Mouse (Mus musculus): Measurements from ENCODE around the gene Tnip1. TPM values are rescaled to one million over a fixed set of nuclear protein-coding genes. Genes with fewer than 3 reads are reported as not detected.

Gene Tnip1
- polyA plus RNA-seq, 1 experiment = 3.7 TPM

DNA sequence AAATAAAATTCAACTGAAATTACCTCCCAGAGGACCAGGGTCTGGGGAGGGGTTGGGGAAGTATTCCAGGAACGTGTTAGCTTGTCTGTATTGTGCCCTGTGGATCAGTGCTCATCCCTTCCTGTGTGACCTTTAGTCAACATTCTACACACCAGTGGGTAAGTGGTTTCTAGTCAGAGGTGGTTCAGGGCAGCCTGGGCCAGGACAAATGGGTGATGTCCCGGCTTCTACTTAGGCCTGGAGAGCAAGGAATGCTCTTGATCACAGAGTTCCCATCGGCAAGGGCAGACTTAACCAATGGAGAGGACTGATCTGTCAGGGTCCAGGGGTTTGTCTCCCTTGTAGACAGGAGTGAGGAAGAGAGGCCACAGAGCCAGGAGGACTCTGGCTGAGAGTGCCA lies 40.2 kb downstream of the Tnip1 start:
- H3K4me1 ChIP-seq (ENCODE audit: control insufficient read depth) = no peaks in the 10 kb centered on the region; the same call in 1 of the 2 replicates
- TF ChIP-seq GATA1 (IDR thresholded peaks at IDR 0.05; ENCODE audit: low read length) = no peak
- TF ChIP-seq TAL1 (IDR thresholded peaks at IDR 0.05; ENCODE audit: low read length) = no peak
- no peak overlapping the region for H3K4me3 ChIP-seq (replicated peaks)
- H3K9me3 ChIP-seq (ENCODE audit: control insufficient read depth, low read length) = no peaks in the 10 kb centered on the region
- peaks cover 63% of the 10 kb centered on the region for H3K36me3 ChIP-seq (ENCODE audit: control insufficient read depth)
- no peaks in the 10 kb centered on the region for H3K27me3 ChIP-seq (ENCODE audit: control insufficient read depth)

DNA sequence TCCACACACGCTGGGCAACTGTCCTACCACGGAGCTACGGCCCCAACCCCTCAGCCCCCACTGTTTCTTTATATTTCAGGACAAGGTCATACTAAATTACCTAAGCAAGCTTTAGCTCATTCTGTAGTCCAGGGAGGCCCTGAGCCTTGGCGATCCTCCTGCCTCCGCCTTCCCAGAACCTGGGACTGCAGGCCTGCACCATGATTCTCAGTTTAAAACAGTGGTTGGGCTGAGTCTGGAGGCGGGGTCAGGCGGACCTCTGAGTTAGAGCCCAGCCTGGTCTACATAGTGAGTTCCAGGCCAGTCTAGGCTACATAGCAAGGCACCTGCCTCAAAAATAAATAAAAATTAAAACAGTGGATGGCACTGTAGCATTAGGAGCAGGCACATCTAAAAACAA lies 40.9 kb downstream of the Tnip1 start:
- no peaks in the 10 kb centered on the region; the same call in 1 of the 2 replicates for H3K4me1 ChIP-seq (ENCODE audit: control insufficient read depth)
- TF ChIP-seq GATA1 (IDR thresholded peaks at IDR 0.05; ENCODE audit: low read length) (no peak), TAL1 (IDR thresholded peaks at IDR 0.05; ENCODE audit: low read length) (no peak)
- no peaks in the 10 kb centered on the region for H3K27me3 ChIP-seq (ENCODE audit: control insufficient read depth)
- H3K36me3 ChIP-seq (ENCODE audit: control insufficient read depth) = peaks cover 64% of the 10 kb centered on the region
- no peak overlapping the region for H3K4me3 ChIP-seq (replicated peaks)
- no peaks in the 10 kb centered on the region for H3K9me3 ChIP-seq (ENCODE audit: control insufficient read depth, low read length)

DNA sequence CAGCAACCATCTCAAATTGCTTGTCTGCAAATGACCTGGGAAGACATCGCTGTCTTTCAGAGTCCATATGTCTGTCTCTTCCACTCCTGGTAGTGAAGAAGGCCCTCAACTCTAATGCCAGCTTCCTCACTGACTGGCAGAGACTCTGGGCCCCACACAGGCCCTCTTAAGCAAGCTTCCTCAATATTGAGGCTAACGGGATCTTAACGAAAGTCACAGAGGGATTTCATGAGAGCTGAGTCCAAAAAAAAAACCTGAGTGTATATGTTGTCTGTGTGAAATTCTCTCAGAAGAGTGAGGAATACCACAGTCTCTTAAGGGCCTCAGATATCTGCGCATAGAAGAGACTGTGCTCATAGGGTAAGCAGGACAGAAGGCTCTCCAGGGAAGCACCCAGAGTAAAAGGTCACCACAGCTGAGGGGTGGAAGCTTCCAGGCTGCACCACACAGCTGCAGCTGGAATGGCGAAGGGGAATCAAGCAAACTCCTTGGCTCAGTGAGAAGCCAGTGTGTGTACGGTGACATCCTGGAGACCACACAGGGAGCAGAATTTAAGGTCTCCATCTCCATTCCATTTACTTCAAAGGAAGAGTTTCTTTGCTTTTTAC lies 41.6 kb downstream of the Tnip1 start:
- Histone ChIP-seq H3K36me3 (ENCODE audit: control insufficient read depth) (peaks cover 61% of the 10 kb centered on the region), H3K4me1 (ENCODE audit: control insufficient read depth) (no peaks in the 10 kb centered on the region; the same call in 1 of the 2 replicates), H3K9me3 (ENCODE audit: control insufficient read depth, low read length) (no peaks in the 10 kb centered on the region), H3K27me3 (ENCODE audit: control insufficient read depth) (no peaks in the 10 kb centered on the region), H3K4me3 (replicated peaks) (no peak overlapping the region)
- no peak for TF ChIP-seq GATA1 (IDR thresholded peaks at IDR 0.05; ENCODE audit: low read length)
- TF ChIP-seq TAL1 (IDR thresholded peaks at IDR 0.05; ENCODE audit: low read length) = no peak

DNA sequence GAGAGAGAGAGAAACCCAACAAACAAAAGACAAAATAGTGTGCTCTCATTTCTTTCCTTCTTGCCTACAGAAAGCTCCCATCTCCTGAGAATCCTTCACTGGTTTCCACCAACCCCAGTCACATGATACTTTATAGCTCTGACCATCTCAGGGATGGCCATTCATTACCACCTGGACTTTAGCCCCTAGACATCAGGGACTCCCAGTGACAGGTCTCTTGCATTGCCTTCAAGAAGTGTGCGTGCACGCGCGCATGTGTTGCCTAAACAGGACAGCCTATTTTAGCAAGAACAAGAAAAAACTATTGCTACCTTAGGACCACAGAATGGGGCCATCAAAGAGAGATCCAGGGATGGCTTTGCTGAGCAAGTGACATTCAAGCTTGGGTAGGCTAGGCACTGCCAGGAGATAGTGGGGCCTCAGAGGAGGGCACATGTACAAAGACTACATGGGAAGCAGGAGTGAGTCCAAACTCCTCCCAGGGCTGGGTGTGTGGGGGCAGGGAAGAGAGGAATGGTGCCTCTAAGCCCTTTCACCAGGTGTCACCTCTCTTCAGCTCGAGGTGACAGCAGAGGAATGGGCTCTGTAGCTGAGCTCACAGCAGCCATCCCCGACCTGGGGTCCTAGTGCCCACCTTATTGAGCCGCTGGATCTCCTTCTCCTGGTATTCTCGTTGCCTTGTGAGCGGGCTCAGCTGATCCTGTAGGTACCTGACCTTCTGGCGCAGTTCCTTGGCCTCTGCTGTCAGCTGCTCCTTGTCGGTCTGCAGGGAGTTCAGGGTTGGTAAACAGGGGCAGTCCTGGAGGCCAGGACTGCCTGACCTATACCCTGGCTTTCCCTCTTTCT lies 42.4 kb downstream of the Tnip1 start:
- H3K4me3 ChIP-seq (replicated peaks) = no peak overlapping the region
- H3K36me3 ChIP-seq (ENCODE audit: control insufficient read depth) = peaks cover 59% of the 10 kb centered on the region
- no peaks in the 10 kb centered on the region for H3K27me3 ChIP-seq (ENCODE audit: control insufficient read depth)
- no peaks in the 10 kb centered on the region for H3K9me3 ChIP-seq (ENCODE audit: control insufficient read depth, low read length)
- no peak for TF ChIP-seq TAL1 (IDR thresholded peaks at IDR 0.05; ENCODE audit: low read length)
- TF ChIP-seq GATA1 (IDR thresholded peaks at IDR 0.05; ENCODE audit: low read length) = no peak
- H3K4me1 ChIP-seq (ENCODE audit: control insufficient read depth) = no peaks in the 10 kb centered on the region; the same call in 1 of the 2 replicates

DNA sequence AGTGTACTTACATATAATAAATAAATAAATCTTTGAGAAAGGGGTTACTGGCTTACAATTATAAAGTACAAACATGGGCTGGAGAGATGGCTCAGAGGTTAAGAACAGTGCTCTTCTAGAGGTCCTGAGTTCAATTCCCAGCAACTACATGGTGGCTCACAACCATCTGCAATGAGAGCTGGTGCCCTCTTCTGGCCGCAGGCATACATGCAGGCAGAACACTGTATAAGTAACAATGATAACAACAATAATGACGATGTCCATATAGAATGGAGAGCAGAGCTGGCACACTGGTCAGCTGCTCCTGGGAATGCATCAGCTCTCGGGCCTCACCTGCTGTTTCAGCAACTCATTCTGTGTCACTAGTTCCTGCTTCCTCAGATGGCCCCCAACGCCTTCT lies 44.4 kb downstream of the Tnip1 start:
- Histone ChIP-seq H3K4me3 (replicated peaks) (no peak overlapping the region), H3K4me1 (ENCODE audit: control insufficient read depth) (no peaks in the 10 kb centered on the region; the same call in 1 of the 2 replicates), H3K36me3 (ENCODE audit: control insufficient read depth) (peaks cover 61% of the 10 kb centered on the region), H3K27me3 (ENCODE audit: control insufficient read depth) (no peaks in the 10 kb centered on the region), H3K9me3 (ENCODE audit: control insufficient read depth, low read length) (no peaks in the 10 kb centered on the region)
- TF ChIP-seq GATA1 (IDR thresholded peaks at IDR 0.05; ENCODE audit: low read length) = no peak
- no peak for TF ChIP-seq TAL1 (IDR thresholded peaks at IDR 0.05; ENCODE audit: low read length)

DNA sequence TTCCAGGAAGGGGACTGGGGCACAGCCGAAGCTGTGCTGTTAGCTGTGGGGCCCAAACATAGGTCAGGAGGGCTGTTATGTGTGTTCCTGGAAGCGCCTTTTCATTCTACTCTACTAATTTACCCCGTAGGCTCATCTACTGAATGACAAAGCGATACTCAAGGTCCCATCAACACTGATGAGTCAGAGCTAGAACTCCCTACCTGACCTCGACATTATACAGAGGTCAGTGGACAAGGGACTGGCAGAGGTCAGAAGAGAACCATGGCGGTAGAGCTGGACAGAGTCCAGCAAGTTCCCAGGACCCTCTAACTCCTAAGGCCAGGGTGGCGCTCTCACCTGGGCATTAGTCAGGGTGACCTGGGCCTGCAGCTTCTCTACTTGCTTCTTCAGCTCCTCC lies 45.3 kb downstream of the Tnip1 start:
- Histone ChIP-seq H3K4me3 (replicated peaks) (no peak overlapping the region), H3K4me1 (ENCODE audit: control insufficient read depth) (no peaks in the 10 kb centered on the region; the same call in 1 of the 2 replicates), H3K36me3 (ENCODE audit: control insufficient read depth) (peaks cover 55% of the 10 kb centered on the region), H3K9me3 (ENCODE audit: control insufficient read depth, low read length) (no peaks in the 10 kb centered on the region), H3K27me3 (ENCODE audit: control insufficient read depth) (no peaks in the 10 kb centered on the region)
- TF ChIP-seq GATA1 (IDR thresholded peaks at IDR 0.05; ENCODE audit: low read length) (no peak), TAL1 (IDR thresholded peaks at IDR 0.05; ENCODE audit: low read length) (no peak)

DNA sequence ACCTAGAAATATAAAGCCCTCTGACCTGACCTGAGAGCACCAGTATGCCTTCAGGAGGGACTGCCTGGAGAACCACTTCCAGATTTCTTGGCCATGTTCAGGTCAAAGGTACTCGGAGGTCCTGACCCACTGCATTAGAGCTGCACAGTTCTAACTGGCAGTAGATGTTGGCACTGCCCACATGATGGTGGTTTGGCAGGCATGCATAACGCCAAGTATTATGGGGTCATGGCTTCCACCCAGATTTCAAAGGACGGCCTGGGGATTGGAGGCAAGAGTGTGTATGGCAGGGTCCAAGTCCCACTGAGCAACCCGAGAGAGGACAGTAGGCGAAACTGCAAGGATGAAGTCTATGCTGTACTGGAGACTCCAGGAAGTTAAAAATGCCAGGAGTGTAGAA lies 48.9 kb downstream of the Tnip1 start:
- H3K27me3 ChIP-seq (ENCODE audit: control insufficient read depth) = no peaks in the 10 kb centered on the region
- H3K36me3 ChIP-seq (ENCODE audit: control insufficient read depth) = peaks cover 52% of the 10 kb centered on the region
- H3K9me3 ChIP-seq (ENCODE audit: control insufficient read depth, low read length) = no peaks in the 10 kb centered on the region
- H3K4me3 ChIP-seq (replicated peaks) = no peak overlapping the region
- H3K4me1 ChIP-seq (ENCODE audit: control insufficient read depth) = no peaks in the 10 kb centered on the region
- TF ChIP-seq TAL1 (IDR thresholded peaks at IDR 0.05; ENCODE audit: low read length) = no peak
- TF ChIP-seq GATA1 (IDR thresholded peaks at IDR 0.05; ENCODE audit: low read length) = no peak

DNA sequence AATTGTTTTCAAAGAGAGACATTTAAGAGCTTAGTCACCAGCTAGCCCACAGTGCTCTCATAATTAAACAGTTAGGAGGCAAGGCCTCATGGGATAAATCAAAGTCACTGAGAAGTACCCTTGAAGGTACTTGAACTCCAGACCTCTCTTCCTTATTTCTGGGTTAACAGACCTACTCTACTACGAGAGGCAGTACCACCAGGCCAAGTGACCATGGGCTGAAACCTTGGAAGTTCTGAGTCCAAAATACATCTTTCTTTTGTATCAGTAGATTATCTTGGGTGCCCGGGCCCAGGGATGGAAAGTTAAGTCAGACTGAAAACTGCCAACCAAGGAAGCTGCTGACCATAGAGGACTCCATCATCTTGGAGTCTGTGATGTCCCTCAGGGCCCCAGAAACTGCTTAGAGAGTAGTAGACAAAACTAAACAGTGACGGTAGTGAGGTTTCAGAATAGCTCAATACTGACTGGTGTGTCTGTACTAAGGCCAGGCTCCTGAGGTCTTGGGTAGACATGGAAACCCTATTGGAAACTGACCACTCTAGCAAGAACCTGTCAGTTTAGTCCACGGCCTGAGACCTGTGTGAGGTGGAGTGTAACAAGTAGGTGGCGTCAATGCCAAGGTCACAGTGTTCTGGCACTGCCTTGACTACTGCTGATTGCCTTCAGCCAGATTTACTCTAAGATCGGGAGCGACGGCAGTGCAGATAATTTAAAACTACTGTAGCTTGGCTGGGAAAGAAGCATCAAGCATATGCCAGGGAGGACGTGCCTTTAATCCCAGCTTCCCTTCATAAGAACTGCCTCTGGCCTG lies 50.0 kb downstream of the Tnip1 start:
- Histone ChIP-seq H3K4me1 (ENCODE audit: control insufficient read depth) (no peaks in the 10 kb centered on the region), H3K9me3 (ENCODE audit: control insufficient read depth, low read length) (no peaks in the 10 kb centered on the region), H3K4me3 (replicated peaks) (no peak overlapping the region), H3K27me3 (ENCODE audit: control insufficient read depth) (no peaks in the 10 kb centered on the region), H3K36me3 (ENCODE audit: control insufficient read depth) (peaks cover 42% of the 10 kb centered on the region)
- TF ChIP-seq TAL1 (IDR thresholded peaks at IDR 0.05; ENCODE audit: low read length) = no peak
